Mouse (Mus musculus): ENCODE measurements around the gene Stat5b. TPM values are rescaled to one million over a fixed set of nuclear protein-coding genes. Genes with fewer than 3 reads are reported as not detected.

Gene Stat5b
- 10.7 and 14.5 TPM in 2 replicates for polyA plus RNA-seq (2011; ENCODE audit: insufficient read depth, insufficient read length, low replicate concordance, missing spikeins)

DNA sequence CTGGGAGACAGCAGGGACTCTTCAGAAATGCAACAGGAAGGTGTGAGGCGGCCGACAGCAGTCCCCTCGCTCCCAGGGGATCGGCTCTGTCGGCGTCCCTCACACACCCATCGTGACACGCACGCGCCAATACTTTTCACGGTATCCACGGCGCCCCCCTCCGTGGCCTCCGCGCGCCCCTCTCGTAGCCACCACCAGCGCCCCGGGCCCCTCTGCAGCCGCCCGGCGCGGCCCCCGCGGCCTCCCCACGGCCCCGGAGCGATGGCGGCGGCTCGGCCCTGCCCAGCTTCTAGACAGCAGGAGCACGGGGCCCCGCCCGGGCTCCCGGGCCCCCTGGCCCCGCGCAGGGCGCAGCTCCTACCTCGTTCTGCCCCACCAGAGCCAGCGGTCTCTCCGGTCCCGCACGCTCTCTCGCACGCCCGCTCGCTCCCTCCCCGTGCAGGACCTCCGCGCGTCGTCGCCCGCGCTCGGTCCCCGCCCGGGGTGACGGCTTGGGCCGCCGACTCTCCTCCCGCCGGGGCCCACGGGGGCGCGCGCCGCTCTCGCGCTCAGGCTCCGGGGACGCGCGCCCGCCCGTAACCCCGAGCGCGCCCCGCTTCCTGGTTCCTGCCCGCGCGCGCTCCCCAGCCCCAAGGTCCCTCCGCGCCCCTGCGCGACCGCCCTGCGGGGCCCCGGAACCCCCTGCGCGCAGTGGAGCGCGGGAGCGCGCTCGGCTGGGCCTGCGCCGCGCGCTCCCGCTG is at the start of gene Stat5b:
Gene Stat5b (minus strand): TSS at position 687 of the 740 bp plus-strand sequence.
- Histone ChIP-seq H3K4me1 (ENCODE audit: control insufficient read depth, insufficient read depth, low read length) (no peaks in the 10 kb centered on the region; the same call in 1 of the 2 replicates), H3K4me3 (replicated peaks; ENCODE audit: control insufficient read depth, low read depth, low read length) (peak within 1 kb of the TSS; percentile 92), H3K27ac (ENCODE audit: control insufficient read depth, insufficient read depth, low read depth, low read length, poor library complexity) (peak within 1 kb of the TSS; percentile 97)
- under 1% methylated on average over 103 of the region's 104 CpGs for WGBS
- no peak for TF ChIP-seq CTCF (IDR thresholded peaks at IDR 0.05; ENCODE audit: control insufficient read depth, insufficient read depth, low read length)
- TF ChIP-seq POLR2A (IDR thresholded peaks at IDR 0.05; ENCODE audit: borderline replicate concordance, control insufficient read depth, low read depth, low read length), result peak; percentile 85; the same call in 1 of the 2 replicates

DNA sequence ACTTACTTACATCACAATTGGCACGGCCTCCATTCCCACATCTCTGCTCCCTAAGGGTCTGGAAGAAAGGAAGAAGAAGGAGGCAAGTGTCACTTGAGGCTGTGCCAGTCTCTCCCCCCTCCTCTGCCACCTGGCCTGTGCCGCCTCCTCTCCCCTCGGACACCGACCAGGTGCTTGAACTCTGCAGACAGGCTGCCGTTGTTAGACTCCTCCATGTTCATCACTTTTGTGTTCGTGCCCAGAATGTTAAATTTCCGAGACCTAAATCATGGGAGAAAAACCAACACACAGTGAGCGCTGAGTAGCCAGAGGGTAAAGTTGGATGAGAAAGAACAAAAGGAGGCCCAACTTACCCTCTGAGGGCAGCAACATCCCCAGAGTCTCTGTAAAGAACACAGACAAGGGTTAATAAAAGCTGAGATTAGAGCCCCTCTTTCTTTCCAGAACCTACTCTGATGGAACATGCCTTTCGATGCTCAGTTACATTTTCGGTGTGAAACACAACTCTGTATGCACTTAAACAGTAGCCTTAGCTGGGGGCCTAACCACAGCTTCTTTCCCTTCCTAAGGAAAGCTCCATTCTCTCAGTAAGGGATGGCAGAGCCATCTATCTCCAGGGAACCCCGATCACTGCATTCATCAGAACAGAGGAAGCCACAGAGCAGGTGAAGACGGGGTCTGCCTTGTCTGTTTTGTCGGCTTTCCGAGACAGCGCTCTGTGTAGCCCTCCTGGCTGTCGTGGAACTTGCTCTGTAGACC is 48.1 kb upstream of the Stat5b start:
- Histone ChIP-seq H3K27ac (ENCODE audit: control insufficient read depth, insufficient read depth, low read depth, low read length, poor library complexity) (no peak overlapping the region), H3K4me1 (ENCODE audit: control insufficient read depth, insufficient read depth, low read length) (peaks cover 2% of the 10 kb centered on the region; the same call in 1 of the 2 replicates), H3K4me3 (replicated peaks; ENCODE audit: control insufficient read depth, low read depth, low read length) (no peak overlapping the region)
- 90% methylated on average over 16 of the region's 16 CpGs for WGBS
- no peak for TF ChIP-seq POLR2A (IDR thresholded peaks at IDR 0.05; ENCODE audit: borderline replicate concordance, control insufficient read depth, low read depth, low read length)
- no peak for TF ChIP-seq CTCF (IDR thresholded peaks at IDR 0.05; ENCODE audit: control insufficient read depth, insufficient read depth, low read length)

- Histone ChIP-seq H3K4me3 (replicated peaks; ENCODE audit: control insufficient read depth, low read depth, low read length) (no peak overlapping the region), H3K27ac (ENCODE audit: control insufficient read depth, insufficient read depth, low read depth, low read length, poor library complexity) (no peak overlapping the region), H3K4me1 (ENCODE audit: control insufficient read depth, insufficient read depth, low read length) (peaks cover 2% of the 10 kb centered on the region; the same call in 1 of the 2 replicates)
- no peak for TF ChIP-seq CTCF (IDR thresholded peaks at IDR 0.05; ENCODE audit: control insufficient read depth, insufficient read depth, low read length)
- TF ChIP-seq POLR2A (IDR thresholded peaks at IDR 0.05; ENCODE audit: borderline replicate concordance, control insufficient read depth, low read depth, low read length), result no peak
- WGBS, result 62% methylated on average over 7 of the region's 7 CpGs
Measured at GRCm38 (mm10) chr11:100897294-100898231, 47.0 kb upstream of the Stat5b start.

DNA sequence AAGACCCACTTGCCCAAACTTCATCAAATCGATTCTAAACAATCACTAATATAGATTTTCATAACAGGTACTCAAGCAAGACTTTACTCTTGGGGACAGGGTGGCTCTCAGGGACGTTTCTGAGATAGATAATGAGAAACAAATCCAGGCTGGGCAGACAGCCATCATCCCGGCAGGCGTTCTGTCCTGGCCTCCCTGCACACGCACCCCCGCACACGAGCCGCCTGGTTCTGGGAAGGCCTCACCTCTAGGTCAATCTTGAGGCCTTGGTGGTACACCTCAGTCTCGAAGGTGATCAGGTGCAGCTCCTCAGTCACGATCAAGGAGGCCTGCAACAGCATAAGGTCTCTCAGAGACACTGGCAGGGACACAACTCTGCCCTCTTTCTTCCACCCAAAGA is 45.6 kb upstream of the Stat5b start:
- TF ChIP-seq POLR2A (IDR thresholded peaks at IDR 0.05; ENCODE audit: borderline replicate concordance, control insufficient read depth, low read depth, low read length), result no peak
- no peak for TF ChIP-seq CTCF (IDR thresholded peaks at IDR 0.05; ENCODE audit: control insufficient read depth, insufficient read depth, low read length)
- WGBS, result 84% methylated on average over 10 of the region's 10 CpGs
- Histone ChIP-seq H3K27ac (ENCODE audit: control insufficient read depth, insufficient read depth, low read depth, low read length, poor library complexity) (no peak overlapping the region), H3K4me1 (ENCODE audit: control insufficient read depth, insufficient read depth, low read length) (peaks cover 2% of the 10 kb centered on the region; the same call in 1 of the 2 replicates), H3K4me3 (replicated peaks; ENCODE audit: control insufficient read depth, low read depth, low read length) (no peak overlapping the region)

DNA sequence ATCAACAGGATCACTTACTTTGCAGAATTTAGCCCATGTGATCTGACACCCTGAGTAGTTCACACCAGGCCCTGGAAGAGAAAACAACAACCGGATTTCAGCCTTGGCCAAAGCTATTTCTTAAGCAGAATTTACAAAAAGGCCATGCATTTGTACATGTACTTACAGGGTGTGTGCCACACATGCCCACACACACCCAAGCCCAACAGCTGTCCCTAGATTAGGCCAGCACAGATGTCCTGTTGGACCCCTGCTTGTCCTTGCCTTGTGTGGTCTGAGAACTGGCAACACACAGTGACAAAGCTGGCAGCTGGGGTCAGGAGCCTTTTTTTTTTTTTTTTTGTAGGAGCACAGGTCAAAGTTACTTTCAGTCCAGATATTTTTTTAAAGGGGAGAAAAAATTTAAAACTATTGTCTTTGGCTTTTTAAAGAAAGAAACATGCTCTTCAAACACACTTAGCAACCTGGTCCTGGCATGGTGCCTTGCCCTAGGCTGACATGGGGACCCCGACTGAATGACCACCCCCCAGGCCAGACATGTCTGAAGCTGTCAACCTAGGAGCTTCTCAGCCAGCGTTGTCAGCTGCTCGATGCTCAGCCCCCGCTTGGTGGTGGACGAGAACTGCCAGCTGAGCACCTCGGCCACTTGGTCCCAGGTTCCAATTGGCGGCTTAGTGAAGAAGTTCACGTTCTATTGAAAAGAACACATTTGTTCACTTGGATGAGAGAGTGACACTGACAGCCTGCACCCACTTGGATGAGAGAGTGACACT is 43.8 kb upstream of the Stat5b start:
- TF ChIP-seq CTCF (IDR thresholded peaks at IDR 0.05; ENCODE audit: control insufficient read depth, insufficient read depth, low read length) (no peak), POLR2A (IDR thresholded peaks at IDR 0.05; ENCODE audit: borderline replicate concordance, control insufficient read depth, low read depth, low read length) (no peak)
- Histone ChIP-seq H3K27ac (ENCODE audit: control insufficient read depth, insufficient read depth, low read depth, low read length, poor library complexity) (no peak overlapping the region), H3K4me1 (ENCODE audit: control insufficient read depth, insufficient read depth, low read length) (peaks cover 2% of the 10 kb centered on the region; the same call in 1 of the 2 replicates), H3K4me3 (replicated peaks; ENCODE audit: control insufficient read depth, low read depth, low read length) (no peak overlapping the region)
- WGBS, result 84% methylated on average over 9 of the region's 9 CpGs

- H3K27ac ChIP-seq (ENCODE audit: control insufficient read depth, insufficient read depth, low read depth, low read length, poor library complexity), result no peak overlapping the region
- no peak overlapping the region for H3K4me3 ChIP-seq (replicated peaks; ENCODE audit: control insufficient read depth, low read depth, low read length)
- 14% methylated on average over 9 of the region's 9 CpGs for WGBS
- peaks cover 2% of the 10 kb centered on the region; the same call in 1 of the 2 replicates for H3K4me1 ChIP-seq (ENCODE audit: control insufficient read depth, insufficient read depth, low read length)
- TF ChIP-seq POLR2A (IDR thresholded peaks at IDR 0.05; ENCODE audit: borderline replicate concordance, control insufficient read depth, low read depth, low read length), result no peak
- peak; percentile 100 for TF ChIP-seq CTCF (IDR thresholded peaks at IDR 0.05; ENCODE audit: control insufficient read depth, insufficient read depth, low read length)
Measured at GRCm38 (mm10) chr11:100893482-100893881, 43.0 kb upstream of the Stat5b start.

- 72% methylated on average over 5 of the region's 5 CpGs for WGBS
- H3K27ac ChIP-seq (ENCODE audit: control insufficient read depth, insufficient read depth, low read depth, low read length, poor library complexity), result no peak overlapping the region
- H3K4me3 ChIP-seq (replicated peaks; ENCODE audit: control insufficient read depth, low read depth, low read length), result no peak overlapping the region
- no peak for TF ChIP-seq CTCF (IDR thresholded peaks at IDR 0.05; ENCODE audit: control insufficient read depth, insufficient read depth, low read length)
- TF ChIP-seq POLR2A (IDR thresholded peaks at IDR 0.05; ENCODE audit: borderline replicate concordance, control insufficient read depth, low read depth, low read length), result no peak
- H3K4me1 ChIP-seq (ENCODE audit: control insufficient read depth, insufficient read depth, low read length), result peaks cover 2% of the 10 kb centered on the region; the same call in 1 of the 2 replicates
Measured at GRCm38 (mm10) chr11:100892435-100892834, 41.9 kb upstream of the Stat5b start.
